Mouse (Mus musculus) cortical plate, adult 2 months (tissue): ENCODE results near the gene Napsa. TPM values are rescaled to one million over a fixed set of nuclear protein-coding genes. Genes with fewer than 3 reads are reported as not detected.
A peak's percentile ranks its signal among the peaks of the same experiment; 100 is the strongest.

ENCODE experiments used
- H3K27ac ChIP-seq: fragments of 200-500 bp; 2 replicates; pipeline ENCODE4 v1.5.1; 2012; ENCODE audit warnings: low read length, control low read depth, inconsistent platforms; ENCODE audit not compliant: insufficient read depth
- H3K4me1 ChIP-seq: fragments of 200-500 bp; 2 replicates; pipeline ENCODE4 v1.6.1; 2011; ENCODE audit warnings: low read length; ENCODE audit not compliant: control insufficient read depth, insufficient read depth
- H3K4me3 ChIP-seq: fragments of 200-500 bp; 2 replicates; pipeline ENCODE4 v1.5.1; 2011; ENCODE audit warnings: mild to moderate bottlenecking, low read length, control low read depth; ENCODE audit not compliant: insufficient read depth
- CTCF ChIP-seq: fragments of 200-500 bp; IDR thresholded peaks from 2 replicates; pipeline ENCODE4 v1.5.1; 2011; ENCODE audit warnings: mild to moderate bottlenecking, control low read depth, low read length; ENCODE audit not compliant: insufficient read depth; ENCODE audit errors: extremely low read depth
- POLR2A ChIP-seq: fragments of 200-500 bp; IDR thresholded peaks from 2 replicates; pipeline ENCODE4 v1.6.1; 2011; ENCODE audit warnings: mild to moderate bottlenecking, low read length, control low read depth; ENCODE audit not compliant: insufficient read depth; ENCODE audit errors: extremely low read depth
- polyA plus RNA-seq: library from polyadenylated mRNA; depleted of rRNA; stranded (reverse); fragments of >200 nt; gene quantifications from 2 replicates; pipeline ENCODE4 v1.2.3, GENCODE M21; 2012

Gene Napsa
- polyA plus RNA-seq, 1 experiment, result 0.61 TPM

GRCm38 (mm10) chr7:44601646-44602045, 29.5 kb downstream of the Napsa start:
- Histone ChIP-seq H3K4me1 (no peaks in the 10 kb centered on the region), H3K4me3 (no peak overlapping the region), H3K27ac (no peak overlapping the region)
- no peak for TF ChIP-seq POLR2A

DNA sequence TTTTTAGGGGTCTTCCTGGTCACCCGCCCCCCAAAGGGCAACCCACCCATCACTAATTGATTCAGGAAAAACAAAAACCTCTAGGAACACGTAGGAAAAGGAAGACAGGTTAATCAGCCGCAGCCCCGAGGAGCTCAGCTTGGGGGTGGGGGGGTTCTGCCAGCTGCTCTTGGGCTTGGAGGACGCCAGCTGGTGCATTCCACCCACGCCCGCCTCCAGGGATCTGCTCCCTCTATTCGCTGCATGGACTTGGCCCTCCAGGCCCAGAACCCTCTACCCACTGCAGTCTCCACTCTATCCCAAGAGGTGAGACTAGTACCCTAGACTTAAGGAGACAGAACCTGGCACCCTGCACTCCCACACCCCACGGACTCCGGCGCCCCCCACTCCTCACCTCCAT, 30.3 kb downstream of the Napsa start:
- no peak overlapping the region for H3K27ac ChIP-seq
- no peak overlapping the region for H3K4me3 ChIP-seq

GRCm38 (mm10) chr7:44603186-44603855, 31.1 kb downstream of the Napsa start:
- Histone ChIP-seq H3K4me1 (no peaks in the 10 kb centered on the region), H3K4me3 (no peak overlapping the region), H3K27ac (no peak overlapping the region)
- no peak for TF ChIP-seq CTCF
- TF ChIP-seq POLR2A, result no peak

More for the DNA sequence above, 30.3 kb downstream of the Napsa start:
- no peaks in the 10 kb centered on the region for H3K4me1 ChIP-seq
- TF ChIP-seq CTCF (no peak), POLR2A (no peak)

GRCm38 (mm10) chr7:44604139-44604606, 32.0 kb downstream of the Napsa start:
- Histone ChIP-seq H3K4me3 (no peak overlapping the region), H3K27ac (no peak overlapping the region), H3K4me1 (no peaks in the 10 kb centered on the region)
- TF ChIP-seq CTCF (no peak), POLR2A (peak; percentile 31; the same call in 1 of the 2 replicates)

DNA sequence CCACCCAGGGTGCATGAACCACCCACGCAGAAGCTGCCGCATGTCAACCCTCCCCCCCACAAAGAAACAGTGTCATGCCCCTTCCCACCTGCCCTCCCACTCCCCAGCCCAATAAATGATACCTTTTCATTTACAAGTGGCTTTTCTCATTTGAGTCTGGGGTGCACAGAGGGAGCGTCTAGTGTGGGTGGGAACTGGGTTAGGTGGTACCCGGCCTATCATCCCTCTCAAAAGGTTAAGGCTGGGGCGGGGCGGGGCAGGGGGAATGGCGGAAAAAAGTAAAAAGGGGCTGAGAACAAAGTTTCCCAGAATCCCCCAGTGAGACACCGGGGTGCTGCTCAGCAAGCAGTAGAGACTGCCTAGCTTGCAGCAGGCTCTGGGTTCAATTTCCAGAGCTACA, 32.4 kb downstream of the Napsa start:
- no peaks in the 10 kb centered on the region for H3K4me1 ChIP-seq
- H3K27ac ChIP-seq, result no peak overlapping the region
- no peak for TF ChIP-seq CTCF
- TF ChIP-seq POLR2A, result no peak
- no peak overlapping the region for H3K4me3 ChIP-seq

GRCm38 (mm10) chr7:44605436-44605835, 33.3 kb downstream of the Napsa start:
- Histone ChIP-seq H3K4me1 (no peaks in the 10 kb centered on the region), H3K4me3 (no peak overlapping the region), H3K27ac (no peak overlapping the region)
- TF ChIP-seq POLR2A, result no peak
- no peak for TF ChIP-seq CTCF

GRCm38 (mm10) chr7:44606171-44606901, 34.2 kb downstream of the Napsa start:
- no peaks in the 10 kb centered on the region for H3K4me1 ChIP-seq
- H3K27ac ChIP-seq, result 0 out of 2 replicates have a peak overlapping the region, but pooled peaks have one; percentile 41
- H3K4me3 ChIP-seq, result peak overlapping the region; percentile 31
- TF ChIP-seq POLR2A, result peak; percentile 37; the same call in 1 of the 2 replicates
- no peak for TF ChIP-seq CTCF

DNA sequence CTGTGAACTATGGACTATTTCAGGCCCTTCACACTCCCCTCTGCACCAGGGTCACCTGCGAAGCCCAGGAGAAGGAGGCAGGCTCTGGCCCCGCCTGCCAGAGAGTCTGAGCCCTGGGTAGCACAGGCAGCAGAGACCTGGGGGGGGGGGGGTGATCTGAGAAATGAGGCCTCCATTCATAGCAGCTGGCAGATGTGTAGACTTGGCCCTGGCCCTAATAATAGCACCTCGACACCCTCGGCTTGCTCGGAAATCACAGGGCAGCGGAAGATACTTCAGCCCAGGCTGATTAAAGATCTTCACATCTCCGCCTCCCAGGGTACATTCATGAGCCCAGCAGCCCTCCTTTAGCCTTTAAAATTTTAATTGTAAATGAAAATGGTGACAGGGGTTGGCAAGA, 40.0 kb downstream of the Napsa start:
- Histone ChIP-seq H3K4me1 (no peaks in the 10 kb centered on the region), H3K4me3 (no peak overlapping the region), H3K27ac (no peak overlapping the region)
- TF ChIP-seq POLR2A (no peak), CTCF (no peak)

DNA sequence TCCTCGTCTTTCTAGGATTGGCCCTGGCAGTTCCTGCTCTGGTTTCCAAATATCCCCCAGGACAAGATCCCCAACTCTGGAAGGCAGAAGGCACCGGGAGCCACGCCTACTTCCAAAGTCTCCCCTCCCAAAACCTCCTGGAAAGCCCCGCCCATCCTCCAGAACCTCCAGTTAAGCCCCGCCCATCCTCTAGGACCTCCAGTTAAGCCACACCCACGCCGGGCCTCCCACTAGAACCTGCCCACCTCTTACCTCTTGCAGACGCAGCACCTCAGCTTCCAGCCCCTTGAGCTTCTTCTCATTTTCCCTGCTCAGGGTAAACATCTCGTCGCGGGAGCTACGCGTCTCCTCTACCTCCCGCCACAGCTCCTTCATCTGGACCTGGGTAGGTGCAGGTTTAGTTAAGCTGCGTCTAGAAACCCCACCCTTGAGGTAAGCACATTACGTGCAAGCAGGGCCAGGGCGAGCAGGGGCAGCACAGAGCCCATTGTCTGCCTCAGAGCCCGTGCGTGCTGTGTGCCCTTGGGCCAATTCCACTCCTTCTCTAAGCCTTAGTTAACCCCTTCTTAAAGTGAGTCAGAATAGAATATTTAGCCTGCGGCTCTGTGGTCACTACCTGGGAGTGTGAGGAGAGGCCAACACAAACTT, 42.0 kb downstream of the Napsa start:
- Histone ChIP-seq H3K4me1 (no peaks in the 10 kb centered on the region), H3K27ac (no peak overlapping the region), H3K4me3 (no peak overlapping the region)
- no peak for TF ChIP-seq CTCF
- no peak for TF ChIP-seq POLR2A
